Mouse (Mus musculus): ENCODE results near the gene Dguok.

The Dguok gene

DNA sequence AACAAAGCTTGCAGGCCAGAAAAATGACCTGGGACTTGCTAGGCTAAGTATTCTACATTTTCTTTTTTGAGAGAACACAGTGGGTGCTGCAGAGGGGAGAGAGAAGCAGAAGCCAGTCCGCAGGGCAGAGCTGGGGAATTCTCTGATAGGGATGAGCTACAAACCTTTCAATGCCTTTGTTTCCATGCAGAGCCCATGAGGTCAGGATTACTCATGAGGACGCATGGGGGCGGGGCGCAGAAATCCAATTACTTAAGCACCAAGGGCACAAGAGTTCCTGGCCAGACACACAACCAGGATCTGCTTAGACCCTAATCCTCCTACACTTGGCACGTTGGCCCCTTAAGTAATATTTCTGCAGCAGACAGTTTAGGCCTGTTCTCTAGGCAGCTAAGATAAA, 71.6 kb downstream of the Dguok start:
- no peak for ATAC-seq (ENCODE audit: low TSS enrichment)

DNA sequence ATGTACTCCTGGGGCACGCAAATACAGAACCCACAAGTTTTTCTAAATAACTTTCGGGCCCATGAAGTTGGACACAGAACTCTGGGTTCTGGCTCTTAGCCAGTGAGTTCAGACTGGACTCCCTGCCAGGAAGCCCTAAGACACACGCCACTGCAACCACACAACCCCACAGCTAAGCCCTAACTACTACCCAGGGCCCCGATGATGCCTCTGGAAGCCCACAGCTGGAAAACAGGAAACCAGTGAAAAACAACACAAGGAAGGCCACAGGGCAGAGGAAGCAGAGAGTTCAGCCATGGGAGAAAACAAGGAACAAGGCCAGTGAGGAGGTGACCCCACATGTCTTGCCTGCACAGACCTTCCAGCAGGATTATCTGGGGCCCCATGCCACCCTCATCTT, 73.2 kb downstream of the Dguok start:
- ATAC-seq (ENCODE audit: low TSS enrichment) = no peak

DNA sequence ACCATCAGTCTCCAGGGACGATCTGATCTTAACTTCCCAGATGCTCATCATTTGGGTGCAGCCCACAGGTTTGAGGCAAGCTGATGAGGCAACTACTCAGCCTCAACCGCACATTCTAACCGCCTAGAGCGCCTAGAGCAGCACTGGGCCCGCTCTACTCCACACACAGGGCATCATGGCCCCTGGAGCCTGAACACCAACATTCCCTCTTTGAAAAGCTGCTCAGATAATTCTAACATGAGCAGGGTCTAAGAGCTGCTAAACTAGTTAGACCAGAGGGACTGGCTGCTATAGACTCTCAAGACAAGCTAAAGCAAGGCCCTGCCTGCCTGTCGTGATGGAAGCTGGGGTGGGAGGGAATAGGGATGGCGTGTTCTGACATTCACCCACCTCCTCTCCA, 73.8 kb downstream of the Dguok start:
- ATAC-seq (ENCODE audit: low TSS enrichment) = no peak

Data from frontal cortex, adult (tissue).